Mouse (Mus musculus) limb, embryonic 14.5 days (tissue): ENCODE measurements around the gene Fbxo41. TPM values are rescaled to one million over a fixed set of nuclear protein-coding genes. Genes with fewer than 3 reads are reported as not detected.

Experiments used
- ATAC-seq: fragments of 200-750 bp; cut with Nextera tagmentation; 2 replicates; pipeline ENCODE4 v1.8.0; 2017; ENCODE audit warnings: low read depth, moderate number of reproducible peaks, moderate TSS enrichment; ENCODE audit not compliant: low FRiP score
- DNase-seq: peaks from one replicate; pipeline ENCODE4 v3.0.0-alpha.2; 2015; ENCODE audit warnings: low spot score
- H3K27ac ChIP-seq: fragments of 300-500 bp; sonication (generic); replicated peaks from 2 replicates; pipeline ENCODE4 v1.5.1; 2014; ENCODE audit warnings: low read depth, mild to moderate bottlenecking, low read length, moderate library complexity, mixed read lengths
- H3K27me3 ChIP-seq: fragments of 300-500 bp; sonication (generic); 2 replicates; pipeline ENCODE4 v1.6.1; 2014; ENCODE audit warnings: low read length, mixed read lengths; ENCODE audit not compliant: control insufficient read depth, insufficient read depth
- H3K36me3 ChIP-seq: fragments of 300-500 bp; sonication (generic); 2 replicates; pipeline ENCODE4 v1.6.1; 2014; ENCODE audit warnings: mild to moderate bottlenecking, low read length, moderate library complexity, mixed read lengths; ENCODE audit not compliant: control insufficient read depth, insufficient read depth
- H3K4me1 ChIP-seq: fragments of 300-500 bp; sonication (generic); 2 replicates; pipeline ENCODE4 v1.6.1; 2014; ENCODE audit warnings: antibody characterized with exemption, low read length, mixed read lengths; ENCODE audit not compliant: control insufficient read depth, insufficient read depth
- H3K4me2 ChIP-seq: fragments of 300-500 bp; sonication (generic); replicated peaks from 2 replicates; pipeline ENCODE4 v1.6.1; 2014; ENCODE audit warnings: low read depth, mild to moderate bottlenecking, low read length, moderate library complexity; ENCODE audit not compliant: severe bottlenecking
- H3K4me3 ChIP-seq: fragments of 300-500 bp; sonication (generic); replicated peaks from 2 replicates; pipeline ENCODE4 v1.5.1; 2014; ENCODE audit warnings: low read length
- H3K9ac ChIP-seq: fragments of 300-500 bp; sonication (generic); 2 replicates; pipeline ENCODE4 v1.6.1; 2014; ENCODE audit warnings: mild to moderate bottlenecking, low read depth, low read length, moderate library complexity; ENCODE audit not compliant: severe bottlenecking
- H3K9me3 ChIP-seq: fragments of 300-500 bp; sonication (generic); 2 replicates; pipeline ENCODE4 v1.6.1; 2016; ENCODE audit warnings: low read length; ENCODE audit not compliant: control insufficient read depth
- POLR2A ChIP-seq: fragments of 200-500 bp; IDR thresholded peaks from 2 replicates; pipeline ENCODE4 v1.8.0; 2012; ENCODE audit warnings: inconsistent platforms, mild to moderate bottlenecking, moderate library complexity, borderline replicate concordance; ENCODE audit not compliant: insufficient read depth, insufficient read length; ENCODE audit errors: extremely low read depth
- WGBS: fragments of 180-500 bp; shearing (Covaris S2); extraction: QIAGEN DNeasy Blood & Tissue Kit; methylation state at CpG from one replicate; pipeline ENCODE4 v1.1.7; 2014; 5-methylcytosine and 5-hydroxymethylcytosine counted together
- polyA plus RNA-seq, 2 experiments: library from polyadenylated mRNA; depleted of rRNA in 1 of 2; stranded (reverse) in 1 of 2; unstranded in 1 of 2; fragments of >200 nt; fragmentation: Nextera tagmentation in 1 of 2; extraction: Ambion mirVana in 1 of 2; gene quantifications; 2 replicates each; pipeline versions ENCODE4 v1.2.1 to v1.2.3; 2012 to 2014

Fbxo41 gene
- polyA plus RNA-seq, 2 experiments: 0.45 to 1.7 TPM

DNA sequence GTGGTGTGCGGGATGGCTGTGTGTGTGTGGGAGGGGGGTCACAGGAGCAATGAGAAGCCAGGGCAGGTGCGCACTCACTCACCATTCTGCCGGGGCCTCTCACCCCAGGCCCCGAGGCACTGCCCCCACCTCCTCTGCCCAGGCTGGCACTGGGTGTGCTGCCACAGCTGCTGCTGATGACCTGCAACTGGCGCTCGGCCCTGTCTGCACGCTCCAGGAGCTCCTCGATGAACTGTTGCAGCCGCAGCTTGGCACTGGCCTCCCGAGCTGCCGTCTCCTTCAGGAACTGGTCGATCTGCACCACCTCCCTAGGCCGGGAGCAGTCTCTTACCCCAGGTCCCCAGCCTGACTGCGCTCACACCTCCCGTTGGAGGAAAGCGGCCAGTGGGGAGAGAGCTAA lies 22.1 kb downstream of the Fbxo41 start:
- Histone ChIP-seq H3K4me3 (no peak overlapping the region), H3K4me2 (no peak overlapping the region), H3K4me1 (peaks cover 4% of the 10 kb centered on the region; the same call in 1 of the 2 replicates), H3K27me3 (peaks cover 27% of the 10 kb centered on the region), H3K27ac (no peak overlapping the region), H3K9me3 (no peaks in the 10 kb centered on the region), H3K36me3 (no peaks in the 10 kb centered on the region), H3K9ac (no peak overlapping the region)
- no peak for DNase-seq
- 79% methylated on average over 16 of the region's 16 CpGs for whole genome bisulfite sequencing
- TF ChIP-seq POLR2A: no peak
- no peak for ATAC-seq

DNA sequence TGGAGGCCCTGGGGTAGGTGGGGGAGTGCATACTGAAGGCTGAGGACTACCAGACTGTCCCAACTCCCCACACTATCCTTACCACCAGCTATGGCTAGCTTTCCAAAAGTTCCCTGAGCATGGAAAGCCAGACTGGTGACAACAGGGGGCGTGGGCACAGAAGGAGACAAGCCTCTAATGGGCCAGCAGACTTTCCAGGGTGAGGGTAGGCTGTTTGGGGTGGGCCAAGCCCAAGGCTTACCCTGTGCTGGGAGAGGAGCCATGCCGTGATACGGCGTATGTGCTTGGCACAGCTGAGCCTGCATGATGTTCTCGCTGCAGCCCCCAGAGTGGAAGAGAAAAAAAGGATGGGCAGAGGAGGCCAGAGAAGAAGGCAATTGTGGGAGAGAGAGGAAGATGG lies 22.8 kb downstream of the Fbxo41 start:
- no peak overlapping the region for H3K4me2 ChIP-seq
- no peaks in the 10 kb centered on the region for H3K36me3 ChIP-seq
- peaks cover 20% of the 10 kb centered on the region for H3K27me3 ChIP-seq
- peaks cover 4% of the 10 kb centered on the region; the same call in 1 of the 2 replicates for H3K4me1 ChIP-seq
- H3K4me3 ChIP-seq: no peak overlapping the region
- H3K9me3 ChIP-seq: no peaks in the 10 kb centered on the region
- H3K9ac ChIP-seq: no peak overlapping the region
- 81% methylated on average over 5 of the region's 5 CpGs for WGBS
- DNase-seq (no peak), ATAC-seq (no peak)
- TF ChIP-seq POLR2A: no peak
- H3K27ac ChIP-seq: no peak overlapping the region

DNA sequence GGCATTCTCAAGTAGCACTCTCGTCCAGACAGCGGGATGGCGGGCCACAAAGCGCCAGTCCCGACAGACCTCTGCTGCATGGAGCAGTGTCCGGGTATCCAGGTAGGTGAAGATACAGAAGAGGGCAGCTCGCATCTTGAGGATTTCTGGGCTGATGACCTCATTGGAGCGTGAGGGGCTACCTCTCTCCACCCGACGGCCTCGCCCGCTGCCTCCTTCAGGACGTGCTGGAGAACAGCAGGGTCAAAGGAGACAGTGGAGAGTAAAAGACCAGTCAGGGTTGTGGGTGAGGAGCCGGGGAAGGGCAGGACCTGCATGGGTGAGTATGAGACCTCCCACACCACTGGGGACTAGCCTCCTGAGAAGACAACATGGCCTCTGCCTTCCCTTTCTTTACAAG lies 24.4 kb downstream of the Fbxo41 start:
- H3K27ac ChIP-seq: no peak overlapping the region
- H3K4me1 ChIP-seq: no peaks in the 10 kb centered on the region
- no peak for DNase-seq
- TF ChIP-seq POLR2A: no peak
- H3K9ac ChIP-seq: no peak overlapping the region
- no peak for ATAC-seq
- no peak overlapping the region for H3K4me3 ChIP-seq
- H3K27me3 ChIP-seq: peaks cover 5% of the 10 kb centered on the region; the same call in 1 of the 2 replicates
- 42% methylated on average over 14 of the region's 14 CpGs for WGBS
- H3K9me3 ChIP-seq: no peaks in the 10 kb centered on the region
- H3K4me2 ChIP-seq: no peak overlapping the region
- H3K36me3 ChIP-seq: no peaks in the 10 kb centered on the region

DNA sequence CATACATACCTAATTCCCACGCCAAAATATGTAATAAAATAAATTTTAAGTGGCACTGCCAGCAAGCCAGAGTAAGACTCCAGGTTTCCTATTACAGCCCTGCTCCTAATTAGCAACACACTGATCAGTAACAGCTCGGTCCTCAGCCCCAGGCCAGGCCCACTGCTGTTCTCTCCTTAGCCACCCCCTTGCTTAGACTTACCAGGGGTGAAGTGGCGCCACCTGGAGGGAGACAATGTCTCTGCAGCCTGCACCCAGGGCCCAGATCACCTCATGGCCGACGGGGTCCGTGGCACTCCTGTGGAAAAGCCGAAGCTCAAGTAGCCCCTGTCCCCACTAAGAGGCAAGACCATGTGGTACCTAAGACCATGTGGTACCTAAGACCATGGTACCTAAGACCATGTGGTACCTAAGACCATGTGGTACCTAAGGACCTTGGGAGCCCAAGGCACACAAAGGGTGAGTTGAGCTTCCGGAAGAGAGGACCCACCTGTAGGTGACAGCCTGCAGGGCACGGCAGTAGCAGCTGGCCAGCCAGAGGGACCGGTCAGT lies 25.4 kb downstream of the Fbxo41 start:
- Histone ChIP-seq H3K4me1 (no peaks in the 10 kb centered on the region), H3K9ac (no peak overlapping the region), H3K4me2 (no peak overlapping the region), H3K36me3 (no peaks in the 10 kb centered on the region), H3K9me3 (no peaks in the 10 kb centered on the region), H3K27me3 (no peaks in the 10 kb centered on the region; the same call in 1 of the 2 replicates), H3K4me3 (no peak overlapping the region), H3K27ac (no peak overlapping the region)
- DNase-seq (no peak), ATAC-seq (peak; percentile 53; the same call in 1 of the 2 replicates)
- 33% methylated on average over 10 of the region's 10 CpGs for WGBS
- no peak for TF ChIP-seq POLR2A

DNA sequence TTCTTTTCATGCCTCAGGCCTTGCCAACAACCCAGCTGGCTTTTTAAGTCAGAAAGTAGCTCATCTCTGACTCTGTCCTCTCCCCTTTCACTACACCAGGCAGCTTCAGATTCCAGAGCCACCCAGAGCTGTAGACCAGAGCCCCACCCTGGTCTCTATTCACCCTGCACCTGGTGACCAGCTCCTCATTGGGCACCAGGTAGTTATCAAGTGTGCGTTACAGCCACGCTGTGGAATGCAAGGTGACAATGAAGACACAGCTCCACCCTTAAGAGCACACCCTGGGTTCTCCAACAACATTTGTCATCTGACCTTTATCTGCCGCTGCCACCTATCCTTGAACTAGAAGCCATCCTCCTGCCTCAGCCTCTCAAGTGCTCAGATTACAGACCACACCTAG lies 27.2 kb downstream of the Fbxo41 start:
- no peaks in the 10 kb centered on the region for H3K27me3 ChIP-seq
- H3K36me3 ChIP-seq: no peaks in the 10 kb centered on the region

More for the DNA sequence above, 27.2 kb downstream of the Fbxo41 start:
- 71% methylated on average over 3 of the region's 3 CpGs for WGBS
- no peaks in the 10 kb centered on the region for H3K4me1 ChIP-seq
- no peak overlapping the region for H3K4me3 ChIP-seq
- ATAC-seq (no peak), DNase-seq (no peak)
- no peak overlapping the region for H3K9ac ChIP-seq
- H3K9me3 ChIP-seq: no peaks in the 10 kb centered on the region
- no peak for TF ChIP-seq POLR2A
- H3K4me2 ChIP-seq: no peak overlapping the region
- no peak overlapping the region for H3K27ac ChIP-seq
